Mouse (Mus musculus) adipocyte (in vitro differentiated cells): ENCODE results near the gene Gramd4.
"Not testable (repeated sequence)": the region's sequence is repeated elsewhere in the genome, so short reads cannot be mapped to it uniquely, and the experiment has no call there.

ENCODE experiments used
- DNase-seq: peaks from one replicate; pipeline ENCODE4 v3.0.0-alpha.2; 2016; ENCODE audit warnings: low spot score

The Gramd4 gene

GRCm38 (mm10) chr15:86051152-86051551 lies 6.3 kb upstream of the Gramd4 start:
- DNase-seq = no peak

GRCm38 (mm10) chr15:86051878-86052478 lies 5.5 kb upstream of the Gramd4 start:
- DNase-seq = no peak

- peak; percentile 79 for DNase-seq
These were observed 3.5 kb upstream of the Gramd4 start for GRCm38 (mm10) chr15:86053890-86054536.

- not testable (repeated sequence) for DNase-seq
These were observed 2.6 kb upstream of the Gramd4 start for GRCm38 (mm10) chr15:86054861-86055260.

- no peak for DNase-seq
These were observed 1.2 kb upstream of the Gramd4 start for GRCm38 (mm10) chr15:86056221-86056760.

- no peak for DNase-seq
These were observed 413 bp downstream of the Gramd4 start for GRCm38 (mm10) chr15:86057908-86058307.

GRCm38 (mm10) chr15:86058394-86058915 lies 960 bp downstream of the Gramd4 start:
- DNase-seq = peak; percentile 81

- peak; percentile 31 for DNase-seq
These were observed 1.7 kb downstream of the Gramd4 start for GRCm38 (mm10) chr15:86058931-86059834.

- DNase-seq = no peak
These were observed 2.4 kb downstream of the Gramd4 start for GRCm38 (mm10) chr15:86059835-86060380.

GRCm38 (mm10) chr15:86060581-86060980 lies 3.1 kb downstream of the Gramd4 start:
- DNase-seq = no peak

GRCm38 (mm10) chr15:86061221-86061620 lies 3.7 kb downstream of the Gramd4 start:
- DNase-seq = no peak

GRCm38 (mm10) chr15:86061848-86062481 lies 4.5 kb downstream of the Gramd4 start:
- DNase-seq = no peak

- DNase-seq = no peak
These were observed 6.8 kb downstream of the Gramd4 start for GRCm38 (mm10) chr15:86064191-86064849.

GRCm38 (mm10) chr15:86064850-86065229 lies 7.3 kb downstream of the Gramd4 start:
- no peak for DNase-seq

- DNase-seq = no peak
These were observed 7.9 kb downstream of the Gramd4 start for GRCm38 (mm10) chr15:86065367-86065766.

- DNase-seq = no peak
These were observed 9.5 kb downstream of the Gramd4 start for GRCm38 (mm10) chr15:86066836-86067580.

- DNase-seq = peak; percentile 39
These were observed 10.1 kb downstream of the Gramd4 start for GRCm38 (mm10) chr15:86067581-86067910.

- no peak for DNase-seq
These were observed 10.5 kb downstream of the Gramd4 start for GRCm38 (mm10) chr15:86067941-86068495.

- no peak for DNase-seq
These were observed 11.7 kb downstream of the Gramd4 start for GRCm38 (mm10) chr15:86069011-86069791.
